Mouse (Mus musculus): ENCODE data around the gene Abca17. TPM values are rescaled to one million over a fixed set of nuclear protein-coding genes. Genes with fewer than 3 reads are reported as not detected.
A peak's percentile ranks its signal among the peaks of the same experiment; 100 is the strongest.

Gene Abca17
- total RNA-seq, 2 experiments from 2014 or later, result 0.47 to 1.2 TPM

DNA sequence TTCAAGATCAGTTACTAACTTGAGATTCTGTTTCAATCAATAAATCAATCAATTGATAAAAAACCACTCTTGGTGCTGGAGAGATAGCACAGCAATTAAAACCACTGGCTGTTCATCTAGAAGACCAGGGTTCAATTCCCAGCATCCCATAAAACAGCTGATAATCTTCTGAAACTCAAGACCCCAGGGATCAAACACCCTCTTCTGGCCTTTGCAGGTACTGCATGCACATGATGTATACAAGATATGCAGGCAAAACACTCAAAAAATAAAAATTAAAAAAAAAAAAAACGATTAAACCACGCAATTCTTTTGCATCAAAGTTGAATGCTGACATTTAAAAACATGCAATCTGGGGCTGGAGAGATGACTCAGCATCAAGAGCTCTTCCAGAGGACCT lies 102.2 kb downstream of the Abca17 start:
- DNase-seq (ENCODE audit: extremely low spot score in 1 of 2, low spot score in 1 of 2), result no peak

DNA sequence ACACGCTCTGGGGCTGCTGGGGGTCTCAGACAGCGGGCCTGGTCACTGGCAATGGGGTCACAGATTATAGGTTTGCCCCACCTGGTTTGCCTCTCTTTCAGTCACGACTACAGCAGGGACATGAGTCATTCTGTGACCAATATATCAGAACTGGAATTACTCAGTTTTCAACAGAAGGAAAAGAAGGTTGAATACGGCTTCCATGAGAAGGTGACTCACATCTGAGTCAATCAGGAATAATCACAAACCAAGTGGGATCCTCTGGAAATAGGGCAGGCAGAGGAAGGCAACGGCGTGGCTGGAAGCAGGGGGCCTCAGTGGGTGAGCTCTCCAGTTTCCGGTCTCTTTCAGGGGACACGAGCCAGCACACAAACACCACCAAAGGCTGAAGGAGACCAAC lies 106.8 kb downstream of the Abca17 start:
- DNase-seq (ENCODE audit: extremely low spot score in 1 of 2, low spot score in 1 of 2), result no peak

DNA sequence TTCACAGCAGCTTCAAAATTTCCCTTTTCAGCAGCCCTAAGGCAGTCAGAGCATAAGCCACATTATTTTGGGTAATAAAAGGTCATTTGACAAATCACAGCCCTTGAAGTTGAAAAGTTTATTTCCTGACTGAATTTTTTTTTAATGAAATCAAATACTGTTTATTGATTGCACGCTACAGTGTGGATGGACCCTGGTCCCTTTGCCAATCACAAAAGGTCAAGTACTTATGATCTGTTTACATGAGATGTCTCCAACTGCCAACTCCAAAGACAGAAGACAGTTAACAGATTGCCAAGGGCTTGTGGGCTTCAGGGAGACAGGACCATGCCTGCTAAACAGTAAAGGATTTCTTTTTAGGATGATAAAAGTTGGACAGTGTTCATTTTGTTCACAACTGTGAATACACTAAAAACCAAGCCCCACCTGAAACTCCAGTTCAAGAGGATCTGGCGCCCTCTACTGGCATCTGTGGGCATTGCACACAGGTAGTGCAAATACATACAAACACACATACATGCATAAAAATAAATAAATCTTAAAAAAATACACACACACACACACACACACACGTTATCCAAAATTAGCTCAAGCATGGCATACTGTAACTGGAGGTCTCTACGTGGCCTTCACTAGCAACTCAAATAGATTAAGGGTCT lies 107.4 kb downstream of the Abca17 start:
- peak in 1 of 2 experiments; percentile 37 for DNase-seq (ENCODE audit: extremely low spot score in 1 of 2, low spot score in 1 of 2)

DNA sequence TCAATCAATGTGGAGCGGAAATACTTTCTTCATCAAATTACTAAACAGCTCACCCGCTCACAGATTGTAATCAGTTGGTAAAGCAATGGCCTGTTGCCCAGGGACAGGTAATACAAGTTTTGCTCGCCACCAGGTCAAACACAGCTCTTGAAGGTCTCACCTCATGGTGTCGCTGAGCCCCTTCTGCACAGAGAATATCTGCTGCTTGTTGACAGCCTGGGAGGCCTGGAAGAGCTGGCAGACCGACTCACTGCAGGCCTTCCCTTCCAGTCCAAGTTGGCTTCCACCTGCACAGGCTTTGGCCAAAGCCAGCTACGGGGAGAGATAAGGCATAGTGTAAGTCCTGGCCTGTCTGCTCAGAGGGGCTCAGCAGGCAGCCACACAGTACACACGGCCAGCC lies 113.9 kb downstream of the Abca17 start:
- no peak for DNase-seq (ENCODE audit: extremely low spot score in 1 of 2, low spot score in 1 of 2)

GRCm38 (mm10) chr17:24236479-24236878 lies 114.4 kb downstream of the Abca17 start:
- DNase-seq (ENCODE audit: extremely low spot score in 1 of 2, low spot score in 1 of 2), result no peak

DNA sequence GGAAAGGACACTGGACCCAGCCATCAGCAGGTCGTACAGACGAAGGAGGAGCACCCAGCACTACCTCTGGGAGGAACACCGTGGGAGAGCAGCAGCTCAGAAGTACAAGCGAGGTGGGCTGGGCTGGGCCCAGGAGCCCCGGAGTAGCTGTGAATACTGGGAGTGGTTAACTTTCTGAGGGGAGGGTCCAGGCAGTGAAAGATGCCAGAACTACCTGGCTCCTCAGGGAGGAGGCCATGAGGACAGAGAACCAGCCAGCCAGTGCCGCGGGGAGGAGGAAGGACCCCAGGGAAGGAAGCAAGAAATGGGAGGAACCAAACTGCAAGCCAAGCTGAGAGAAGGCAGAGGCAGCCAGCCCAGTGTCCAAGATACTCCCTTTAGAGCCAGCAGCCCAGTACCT lies 122.9 kb downstream of the Abca17 start:
- DNase-seq (ENCODE audit: extremely low spot score in 1 of 2, low spot score in 1 of 2), result no peak

DNA sequence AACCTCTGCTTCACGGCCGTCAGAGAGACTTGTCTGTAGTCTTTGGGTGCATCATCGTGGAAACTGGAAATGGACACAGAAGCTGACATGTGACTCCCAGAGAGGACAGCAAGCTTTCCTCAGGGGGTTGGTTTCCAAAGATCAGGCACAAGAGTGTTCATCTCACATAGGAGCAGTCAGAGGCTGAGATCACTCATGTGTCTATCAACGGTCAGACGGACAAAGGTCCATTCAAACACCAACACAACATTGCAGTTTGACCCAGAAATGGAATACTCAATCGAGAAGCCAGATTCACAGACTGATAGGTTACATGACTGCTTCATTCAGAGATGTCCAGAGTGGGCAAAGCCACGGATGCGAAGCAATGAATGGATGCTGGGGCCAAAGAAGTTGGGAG lies 124.1 kb downstream of the Abca17 start:
- no peak for DNase-seq (ENCODE audit: extremely low spot score in 1 of 2, low spot score in 1 of 2)

GRCm38 (mm10) chr17:24225851-24226250 lies 125.0 kb downstream of the Abca17 start:
- DNase-seq (ENCODE audit: extremely low spot score in 1 of 2, low spot score in 1 of 2), result no peak

GRCm38 (mm10) chr17:24224741-24225140 lies 126.1 kb downstream of the Abca17 start:
- no peak for DNase-seq (ENCODE audit: extremely low spot score in 1 of 2, low spot score in 1 of 2)

GRCm38 (mm10) chr17:24223513-24223912 lies 127.4 kb downstream of the Abca17 start:
- DNase-seq (ENCODE audit: extremely low spot score in 1 of 2, low spot score in 1 of 2), result no peak

GRCm38 (mm10) chr17:24222653-24223052 lies 128.2 kb downstream of the Abca17 start:
- no peak for DNase-seq (ENCODE audit: extremely low spot score in 1 of 2, low spot score in 1 of 2)

- peak; percentile 74 to 85 for DNase-seq (ENCODE audit: extremely low spot score in 1 of 2, low spot score in 1 of 2)
Measured at GRCm38 (mm10) chr17:24220435-24221411, 130.1 kb downstream of the Abca17 start, which contains the start of gene Tedc2. Gene Tedc2 (minus strand): TSS chr17:24220851.

DNA sequence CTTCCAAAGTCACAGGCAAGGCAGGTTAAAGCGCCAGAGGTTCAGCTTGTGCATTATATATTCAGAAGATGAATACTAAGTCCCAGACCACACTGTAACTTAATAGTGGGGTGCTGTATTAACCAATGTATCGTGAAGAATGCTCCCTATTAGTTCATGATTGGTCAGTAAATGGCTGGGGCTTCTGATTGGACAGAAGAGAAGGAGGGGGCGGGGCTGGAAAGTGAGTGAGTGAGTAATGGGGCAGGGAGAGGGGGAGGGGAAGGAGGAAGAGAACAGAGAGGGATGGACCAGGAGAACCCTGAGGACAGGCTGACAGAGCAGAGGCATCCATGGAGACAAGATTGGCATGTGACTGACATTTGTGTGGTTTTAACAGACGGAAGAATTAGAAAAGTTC lies 134.0 kb downstream of the Abca17 start:
- no peak for DNase-seq (ENCODE audit: extremely low spot score in 1 of 2, low spot score in 1 of 2)

Small RNA genes lying within 50 kb of the gene (microRNA-seq; reads per million reads assigned to microRNA genes)
- gene Gm24427 (0 reads per million in 2 experiments), gene Mir5134 (1.8 to 3.3 reads per million in 2 experiments), gene Mir6965 (0 to 0.18 reads per million in 2 experiments)

Other genes starting within 250 kb of the Abca17 start
- 100 to 1,000 TPM; 102 to 108 TPM for gene Pdpk1, start 200.1 kb downstream of the Abca17 start, total RNA-seq (2021)
- gene Amdhd2, start 187.3 kb downstream of the Abca17 start, total RNA-seq (2021), result 10 to 100 TPM; 36.3 to 38.4 TPM
- gene Atp6v0c, start 181.4 kb downstream of the Abca17 start, total RNA-seq (2021), result 1,000 to 10,000 TPM; 1,231 to 1,342 TPM
- 10 to 100 TPM; 60.1 to 64.2 TPM for gene Tbc1d24, start 145.5 kb downstream of the Abca17 start, total RNA-seq (2021)
- gene Ntn3, start 141.5 kb downstream of the Abca17 start, total RNA-seq (2021), result 10 to 100 TPM; 10.8 to 11.0 TPM
- gene Tedc2, start 130.2 kb downstream of the Abca17 start, total RNA-seq (2021), result 10 to 100 TPM in 1 of 2 experiments, 1 to 10 TPM in 1; 8.4 to 10.0 TPM
- 1 to 10 TPM; 4.1 to 6.6 TPM for gene Ccnf, start 99.6 kb downstream of the Abca17 start, total RNA-seq (2021)
- gene Abca3, start 882 bp upstream of the Abca17 start, total RNA-seq (2021), result 10 to 100 TPM; 70.7 to 75.2 TPM
- gene Rnps1, start 63.5 kb upstream of the Abca17 start, total RNA-seq (2021), result 100 to 1,000 TPM; 117 to 120 TPM
- 10 to 100 TPM; 23.3 to 26.9 TPM for gene Eci1, start 75.6 kb upstream of the Abca17 start, total RNA-seq (2021)
- 1 to 10 TPM; 6.0 to 7.8 TPM for gene Dnase1l2, start 92.0 kb upstream of the Abca17 start, total RNA-seq (2021)
- gene E4f1, start 119.2 kb upstream of the Abca17 start, total RNA-seq (2021), result 10 to 100 TPM; 25.4 to 36.0 TPM
- gene Pgp, start 119.3 kb upstream of the Abca17 start, total RNA-seq (2021), result 10 to 100 TPM; 61.5 to 74.6 TPM
- gene Bricd5, start 122.8 kb upstream of the Abca17 start, total RNA-seq (2021), result 1 to 10 TPM; 1.6 to 3.5 TPM
- gene Mlst8, start 128.0 kb upstream of the Abca17 start, total RNA-seq (2021), result 10 to 100 TPM; 38.1 to 40.1 TPM
- 100 to 1,000 TPM; 143 to 165 TPM for gene Caskin1, start 137.5 kb upstream of the Abca17 start, total RNA-seq (2021)
- 10 to 100 TPM; 69.9 to 88.9 TPM for gene Traf7, start 176.9 kb upstream of the Abca17 start, total RNA-seq (2021)
- 10 to 100 TPM; 65.1 to 72.1 TPM for gene Rab26, start 183.1 kb upstream of the Abca17 start, total RNA-seq (2021)
- gene Pkd1, start 198.8 kb upstream of the Abca17 start, total RNA-seq (2021), result 10 to 100 TPM; 68.9 to 89.9 TPM

Data from layer of hippocampus, postnatal 25 days (tissue).